Mouse (Mus musculus) kidney, adult 2 months (tissue): ENCODE data around the gene Ksr1.

Experiments used
- CTCF ChIP-seq: fragments of 200-500 bp; conservative IDR thresholded peaks from 2 replicates; pipeline ENCODE4 v1.5.1; 2011; ENCODE audit warnings: low read depth, mild to moderate bottlenecking, control low read depth, low read length, moderate library complexity, mixed read lengths; ENCODE audit not compliant: insufficient read depth, insufficient read length
- POLR2A ChIP-seq: fragments of 200-500 bp; IDR thresholded peaks from one replicate; pipeline ENCODE4 v1.6.1; 2011; ENCODE audit warnings: low read depth, low read length, control low read depth

GRCm38 (mm10) chr11:79126963-79127362 lies 19.2 kb downstream of the Ksr1 start:
- TF ChIP-seq CTCF: no peak
- TF ChIP-seq POLR2A: no peak
